Mouse (Mus musculus): ENCODE results near the gene Lamtor3.

DNA sequence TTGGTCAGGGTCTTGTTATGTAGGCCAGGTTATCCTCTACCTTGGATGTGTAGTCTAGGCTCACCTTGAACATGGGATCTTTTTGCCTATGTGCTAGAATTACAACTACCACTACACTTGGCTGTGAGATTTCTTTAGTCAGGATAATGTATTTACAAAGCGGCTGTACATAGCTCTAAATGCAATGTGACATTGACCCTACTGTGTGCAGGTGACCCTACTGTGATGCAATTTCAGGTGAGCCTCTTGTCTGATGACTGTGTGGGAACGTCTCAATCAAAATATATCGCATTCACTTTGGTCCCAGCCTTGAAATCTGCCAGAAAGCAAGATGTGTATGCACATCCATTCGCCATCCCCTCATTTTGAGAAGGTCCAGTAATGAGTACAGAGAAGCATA lies 40.0 kb downstream of the Lamtor3 start:
- TF ChIP-seq CTCF (conservative IDR thresholded peaks at IDR 0.05; ENCODE audit: insufficient read depth, insufficient read length, low read depth, low read length) (no peak), POLR2A (IDR thresholded peaks at IDR 0.05; ENCODE audit: low read depth, low read length) (no peak)

All from kidney, adult 2 months (tissue).